ENCODE assay signal across 8 mouse cellular contexts in genomic region chr3:63964922-63965249, GRCm38 (mm10). TPM values are rescaled to one million over a fixed set of nuclear protein-coding genes. Genes with fewer than 3 reads are reported as not detected.
DNase-seq lines count a peak whose midpoint lies in the region; ATAC-seq and TF ChIP-seq lines count a peak whose summit lies in the region.

No protein-coding gene starts in this region.

- H3K4me3 ChIP-seq in heart, embryonic 12.5 days = peak overlapping the region; percentile 86
- H3K4me3 ChIP-seq in MEL (ENCODE audit: control insufficient read depth in 1 of 2, insufficient read depth in 1 of 2, low read depth in 2 of 2, low read length in 2 of 2) (peak overlapping the region; percentile 20 to 38), macrophage (ENCODE audit: inconsistent target) (peak overlapping the region; percentile 2; the same call in 1 of the 2 replicates)
- H3K4me3 ChIP-seq in hindbrain, embryonic 11.5 days (ENCODE audit: low read depth, low read length) = peak overlapping the region; percentile 87; the same call in 1 of the 2 replicates

- no peak overlapping the region for H3K9ac ChIP-seq in heart, embryonic 12.5 days
- peak overlapping the region; percentile 71 for H3K9ac ChIP-seq in MEL (ENCODE audit: control insufficient read depth, low read depth, low read length, poor library complexity, severe bottlenecking)
- H3K9ac ChIP-seq in hindbrain, embryonic 11.5 days (ENCODE audit: low read depth, low read length) = no peak overlapping the region

- peaks cover 4% of the 10 kb centered on the region for H3K4me1 ChIP-seq in heart, embryonic 12.5 days (replicated peaks)
- H3K4me1 ChIP-seq in MEL (ENCODE audit: control insufficient read depth in 1 of 2, insufficient read depth in 2 of 2, low read length in 2 of 2) = peaks cover 6 to 12% of the 10 kb centered on the region in 2 experiments; a peak in 3 of 4 replicates
- H3K4me1 ChIP-seq in hindbrain, embryonic 11.5 days (replicated peaks; ENCODE audit: control insufficient read depth, insufficient read depth, low read length) = no peaks in the 10 kb centered on the region

- TF ChIP-seq POLR2A in MEL (IDR thresholded peaks at IDR 0.05; ENCODE audit: control insufficient read depth in 1 of 2, insufficient read depth in 1 of 2, low read depth in 1 of 2, low read length in 2 of 2, poor library complexity in 1 of 2) = peak in 1 of 2 experiments; percentile 94; a peak in 1 of 4 replicates

- peak overlapping the region; percentile 91 for H3K4me2 ChIP-seq in heart, embryonic 12.5 days
- H3K4me2 ChIP-seq in hindbrain, embryonic 11.5 days (replicated peaks; ENCODE audit: low read depth, low read length) = peak overlapping the region; percentile 90; the same call in 1 of the 2 replicates

- no peak overlapping the region for H3K27ac ChIP-seq in heart, embryonic 12.5 days (ENCODE audit: poor library complexity, severe bottlenecking)
- H3K27ac ChIP-seq in MEL (ENCODE audit: control insufficient read depth, low read depth, low read length) (peak overlapping the region; percentile 89), macrophage (peak overlapping the region; percentile 48; the same call in 1 of the 2 replicates)
- no peak overlapping the region for H3K27ac ChIP-seq in hindbrain, embryonic 11.5 days (ENCODE audit: low read depth, low read length)

- TF ChIP-seq EP300 in MEL (IDR thresholded peaks at IDR 0.05; ENCODE audit: low read depth in 1 of 2, low read length in 2 of 2) = no peak

- no peak for TF ChIP-seq RAD21 in MEL (IDR thresholded peaks at IDR 0.05; ENCODE audit: low read depth, low read length)

- H3K79me2 ChIP-seq in MEL (ENCODE audit: control insufficient read depth, insufficient read depth, low read length, poor library complexity) (peaks cover 31% of the 10 kb centered on the region), macrophage (ENCODE audit: inconsistent target) (peaks cover 42% of the 10 kb centered on the region)

- no peaks in the 10 kb centered on the region for H3K9me3 ChIP-seq in heart, embryonic 12.5 days (replicated peaks)
- H3K9me3 ChIP-seq in MEL (replicated peaks; ENCODE audit: insufficient read depth, low read length) = no peaks in the 10 kb centered on the region
- no peaks in the 10 kb centered on the region for H3K9me3 ChIP-seq in hindbrain, embryonic 11.5 days (ENCODE audit: control insufficient read depth, low read length)

- 77% methylated on average over 6 of the region's 6 CpGs for WGBS in heart, embryonic 12.5 days
- WGBS in hindbrain, embryonic 11.5 days = 82% methylated on average over 6 of the region's 6 CpGs
- 81% methylated on average over 6 of the region's 6 CpGs for WGBS in macrophage (ENCODE audit: missing documents)

- no peak for DNase-seq in heart, adult 9 months (ENCODE audit: low spot score in 2 of 2)
- no peak for DNase-seq in MEL (ENCODE audit: low read depth, low spot score)
- DNase-seq in hindbrain, embryonic 11.5 days (ENCODE audit: low spot score) = no peak
- no peak for DNase-seq in thymus, postnatal 14 days
- DNase-seq in spleen, postnatal 10 days (ENCODE audit: low spot score in 2 of 2) = no peak
- no peak for DNase-seq in urinary bladder, adult 2 months (ENCODE audit: low spot score)

- H3K36me3 ChIP-seq in heart, embryonic 12.5 days = no peaks in the 10 kb centered on the region
- H3K36me3 ChIP-seq in MEL (ENCODE audit: control insufficient read depth in 1 of 2, insufficient read depth in 2 of 2, low read length in 2 of 2) = peaks cover 0 to 27% of the 10 kb centered on the region in 2 experiments; a peak in 3 of 4 replicates
- H3K36me3 ChIP-seq in hindbrain, embryonic 11.5 days (ENCODE audit: control insufficient read depth, insufficient read depth, low read length) = no peaks in the 10 kb centered on the region
- H3K36me3 ChIP-seq in macrophage (ENCODE audit: inconsistent target) = no peaks in the 10 kb centered on the region

- no peak for TF ChIP-seq CTCF in MEL (IDR thresholded peaks at IDR 0.05 in 2 of 3, conservative IDR thresholded peaks at IDR 0.05 in 1 of 3; ENCODE audit: control insufficient read depth in 1 of 3, insufficient read depth in 1 of 3, low read depth in 2 of 3, low read length in 3 of 3, poor library complexity in 1 of 3, severe bottlenecking in 1 of 3)

- H3K27me3 ChIP-seq in heart, embryonic 12.5 days (replicated peaks) = peaks cover 5% of the 10 kb centered on the region; the same call in 1 of the 2 replicates
- H3K27me3 ChIP-seq in MEL (ENCODE audit: control insufficient read depth in 1 of 2, insufficient read depth in 2 of 2, low read length in 2 of 2) = no peaks in the 10 kb centered on the region
- no peaks in the 10 kb centered on the region for H3K27me3 ChIP-seq in hindbrain, embryonic 11.5 days (ENCODE audit: control insufficient read depth, insufficient read depth, low read length)

- ATAC-seq in heart, embryonic 12.5 days (ENCODE audit: insufficient number of reproducible peaks, low FRiP score) = no peak
- no peak; the same call in 1 of the 2 replicates for ATAC-seq in hindbrain, embryonic 11.5 days (ENCODE audit: low FRiP score)

TF ChIP-seq in MEL, 35 proteins besides CTCF, POLR2A, EP300 and RAD21:
- peak; percentile 37; the same call in 1 of the 2 replicates for TF ChIP-seq ZMIZ1 (IDR thresholded peaks at IDR 0.05; ENCODE audit: low read depth, low read length)
- TF ChIP-seq POLR2AphosphoS2 (IDR thresholded peaks at IDR 0.05; ENCODE audit: low read length) = peak; percentile 82; the same call in 1 of the 2 replicates
- peak; percentile 71; the same call in 1 of the 2 replicates for TF ChIP-seq TBP (IDR thresholded peaks at IDR 0.05; ENCODE audit: low read depth, low read length)
- TF ChIP-seq USF1 (IDR thresholded peaks at IDR 0.05; ENCODE audit: low read depth, low read length) = no peak
- TF ChIP-seq MAFK (IDR thresholded peaks at IDR 0.05; ENCODE audit: borderline replicate concordance, low read depth, low read length) = no peak
- no peak for TF ChIP-seq GATA1 (IDR thresholded peaks at IDR 0.05; ENCODE audit: low read depth, low read length)

RNA-seq across cellular contexts. Expression of gene Slc33a1, which starts 0.3 kb away (rescaled TPM):
- 10.3 and 10.7 TPM in 2 replicates for polyA plus RNA-seq in heart, embryonic 12.5 days (2016; fragmentation: Nextera tagmentation; extraction: Ambion mirVana)
- 27.7 and 31.3 TPM in 2 replicates for total RNA-seq in MEL (2012; rRNA removed)
- polyA plus RNA-seq in MEL (2012; ENCODE audit: insufficient read depth in 1 of 2, insufficient read length in 2 of 2, low read depth in 1 of 2, low replicate concordance in 2 of 2, missing spikeins in 1 of 2) (100 to 1,000 TPM in 1 of 2 experiments, 10 to 100 TPM in 1; 27.2 to 123 TPM), macrophage (2018) (22.3 to 27.2 TPM (median 23.7 TPM) in 3 replicates)
- 12.8 and 13.3 TPM in 2 replicates for polyA plus RNA-seq in hindbrain, embryonic 11.5 days (2014; fragmentation: Nextera tagmentation; extraction: Ambion mirVana)
- total RNA-seq in macrophage (2018; cell fraction: chromatin; rRNA removed) = 10 to 100 TPM in 14 of 26 experiments, 1 to 10 TPM in 12; 2.2 to 24.1 (median 10.3) TPM
- 10 to 100 TPM; 15.4 to 36.1 (median 22.8) TPM for total RNA-seq in macrophage (2018; cell fraction: cytosol; rRNA removed)
- total RNA-seq in macrophage (2018; cell fraction: nucleus; rRNA removed) = 10 to 100 TPM; 12.8 to 45.8 (median 26.5) TPM
- 17.5 and 21.4 TPM in 2 replicates for polyA plus RNA-seq in urinary bladder, adult 2 months (2012; rRNA removed)

RNA-seq across cellular contexts. Expression of gene Gmps, which starts 11.0 kb away (rescaled TPM):
- polyA plus RNA-seq in heart, embryonic 12.5 days (2016; fragmentation: Nextera tagmentation; extraction: Ambion mirVana) = 45.6 TPM in 2 replicates
- total RNA-seq in MEL (2012; rRNA removed) = 40.4 and 41.8 TPM in 2 replicates
- polyA plus RNA-seq in MEL (2012; ENCODE audit: insufficient read depth in 1 of 2, insufficient read length in 2 of 2, low read depth in 1 of 2, low replicate concordance in 2 of 2, missing spikeins in 1 of 2) (10 to 100 TPM; 31.6 to 59.3 TPM), macrophage (2018) (8.1 to 12.9 TPM (median 12.4 TPM) in 3 replicates)
- polyA plus RNA-seq in hindbrain, embryonic 11.5 days (2014; fragmentation: Nextera tagmentation; extraction: Ambion mirVana) = 70.7 and 71.9 TPM in 2 replicates
- 10 to 100 TPM in 17 of 26 experiments, 1 to 10 TPM in 9; 4.4 to 22.4 (median 14.2) TPM for total RNA-seq in macrophage (2018; cell fraction: chromatin; rRNA removed)
- 10 to 100 TPM in 12 of 26 experiments, 1 to 10 TPM in 14; 7.8 to 13.5 (median 9.9) TPM for total RNA-seq in macrophage (2018; cell fraction: cytosol; rRNA removed)
- 10 to 100 TPM in 12 of 26 experiments, 1 to 10 TPM in 14; 5.8 to 23.5 (median 9.5) TPM for total RNA-seq in macrophage (2018; cell fraction: nucleus; rRNA removed)
- polyA plus RNA-seq in urinary bladder, adult 2 months (2012; rRNA removed) = 8.9 and 9.6 TPM in 2 replicates

RNA-seq across cellular contexts. Expression of gene E130311K13Rik, which starts 35.6 kb away (rescaled TPM):
- 5.3 and 5.7 TPM in 2 replicates for polyA plus RNA-seq in heart, embryonic 12.5 days (2016; fragmentation: Nextera tagmentation; extraction: Ambion mirVana)
- total RNA-seq in MEL (2012; rRNA removed) = 3.9 and 4.0 TPM in 2 replicates
- 1 to 10 TPM in 1 of 2 experiments, not detected in 1; 3.9 TPM for polyA plus RNA-seq in MEL (2012; ENCODE audit: insufficient read depth in 1 of 2, insufficient read length in 2 of 2, low read depth in 1 of 2, low replicate concordance in 2 of 2, missing spikeins in 1 of 2)
- polyA plus RNA-seq in hindbrain, embryonic 11.5 days (2014; fragmentation: Nextera tagmentation; extraction: Ambion mirVana) = 3.7 TPM in 2 replicates
- 10 to 100 TPM in 5 of 26 experiments, 1 to 10 TPM in 18, under 1 TPM in 1, not detected in 2; 0.87 to 14.4 (median 5.5) TPM for total RNA-seq in macrophage (2018; cell fraction: chromatin; rRNA removed)
- total RNA-seq in macrophage (2018; cell fraction: cytosol; rRNA removed) = 10 to 100 TPM in 1 of 26 experiments, 1 to 10 TPM in 25; 3.6 to 12.6 (median 7.9) TPM
- total RNA-seq in macrophage (2018; cell fraction: nucleus; rRNA removed) = 10 to 100 TPM in 1 of 26 experiments, 1 to 10 TPM in 24, under 1 TPM in 1; 0.92 to 12.3 (median 4.8) TPM
- polyA plus RNA-seq in macrophage (2018) = 3.3 to 11.2 TPM (median 9.1 TPM) in 3 replicates
- polyA plus RNA-seq in urinary bladder, adult 2 months (2012; rRNA removed) = 7.7 and 7.9 TPM in 2 replicates

Comparison
In these comparisons a context has a peak if more than half of its experiments do, and no peak if none do; other contexts are left out.
1. H3K27ac ChIP-seq: peak in MEL (single experiment) and macrophage (single experiment); none in heart, embryonic 12.5 days (single experiment) and hindbrain, embryonic 11.5 days (single experiment).
2. H3K4me3 ChIP-seq: peak in every context shown above with its lines; median percentile 87 in hindbrain, embryonic 11.5 days; 86 in heart, embryonic 12.5 days; 29 in MEL; 2 in macrophage.